Mouse (Mus musculus) MEL (cell line): ENCODE results near the gene Cgrrf1. TPM values are rescaled to one million over a fixed set of nuclear protein-coding genes. Genes with fewer than 3 reads are reported as not detected.

Experiments
- DNase-seq: peaks from one replicate; pipeline ENCODE4 v3.0.0; 2011; ENCODE audit warnings: low read depth, low spot score
- H3K27ac ChIP-seq: 2 replicates; pipeline ENCODE4 v1.5.1; 2012; ENCODE audit warnings: low read depth, mild to moderate bottlenecking, control low read depth, low read length, moderate library complexity; ENCODE audit not compliant: control insufficient read depth
- H3K27me3 ChIP-seq, 2 experiments: fragments of 150-350 bp in 1 of 2; sonication (generic) in 1 of 2; 2 replicates each; pipeline ENCODE4 v1.6.1; 2012; ENCODE audit warnings: low read length in 2 of 2, mild to moderate bottlenecking in 2 of 2, improper control_type of control experiment in 1 of 2, moderate library complexity in 1 of 2; ENCODE audit not compliant: insufficient read depth in 2 of 2, control insufficient read depth in 1 of 2
- H3K36me3 ChIP-seq, 2 experiments: 2 replicates each; pipeline ENCODE4 v1.6.1; 2012 to 2014; ENCODE audit warnings: low read length in 2 of 2, improper control_type of control experiment in 1 of 2, inconsistent platforms in 1 of 2, mild to moderate bottlenecking in 1 of 2; ENCODE audit not compliant: insufficient read depth in 2 of 2, control insufficient read depth in 1 of 2
- H3K4me1 ChIP-seq, 2 experiments: fragments of 150-350 bp in 1 of 2; sonication (generic) in 1 of 2; 2 replicates each; pipeline ENCODE4 v1.6.1; 2012; ENCODE audit warnings: low read length in 2 of 2, improper control_type of control experiment in 1 of 2, mild to moderate bottlenecking in 1 of 2; ENCODE audit not compliant: insufficient read depth in 2 of 2, control insufficient read depth in 1 of 2
- H3K4me3 ChIP-seq, 2 experiments: fragments of 150-350 bp in 1 of 2; sonication (generic) in 1 of 2; 2 replicates each; pipeline ENCODE4 v1.5.1; 2012; ENCODE audit warnings: low read depth in 2 of 2, low read length in 2 of 2, mild to moderate bottlenecking in 2 of 2, moderate library complexity in 2 of 2, control low read depth in 1 of 2, improper control_type of control experiment in 1 of 2; ENCODE audit not compliant: control insufficient read depth in 1 of 2, insufficient read depth in 1 of 2
- H3K79me2 ChIP-seq: 2 replicates; pipeline ENCODE4 v1.6.1; 2012; ENCODE audit warnings: mild to moderate bottlenecking, low read length, moderate library complexity; ENCODE audit not compliant: control insufficient read depth, poor library complexity, insufficient read depth
- H3K9ac ChIP-seq: 2 replicates; pipeline ENCODE4 v1.6.1; 2012; ENCODE audit warnings: low read depth, mild to moderate bottlenecking, control low read depth, low read length, moderate library complexity; ENCODE audit not compliant: control insufficient read depth, poor library complexity, severe bottlenecking
- H3K9me3 ChIP-seq: fragments of 150-350 bp; sonication (generic); replicated peaks from 2 replicates; pipeline ENCODE4 v1.6.1; 2012; ENCODE audit warnings: mild to moderate bottlenecking, low read length, improper control_type of control experiment, moderate library complexity; ENCODE audit not compliant: insufficient read depth
- CTCF ChIP-seq, 3 experiments: IDR thresholded peaks in 2 of 3; conservative IDR thresholded peaks in 1 of 3; 2 replicates each; pipeline ENCODE4 v1.5.1; 2011 to 2012; ENCODE audit warnings: low read length in 3 of 3, low read depth in 2 of 3, mild to moderate bottlenecking in 2 of 3, improper control_type of control experiment in 1 of 3, inconsistent platforms in 1 of 3, mixed read lengths in 1 of 3, moderate library complexity in 1 of 3; ENCODE audit not compliant: control insufficient read depth in 1 of 3, insufficient read depth in 1 of 3, poor library complexity in 1 of 3, severe bottlenecking in 1 of 3
- E2F4 ChIP-seq: IDR thresholded peaks from 2 replicates; pipeline ENCODE4 v1.6.1; 2011; ENCODE audit warnings: low read depth, low read length, improper control_type of control experiment, borderline replicate concordance
- EP300 ChIP-seq, 2 experiments: IDR thresholded peaks; 2 replicates each; pipeline ENCODE4 v1.6.1; 2011; ENCODE audit warnings: improper control_type of control experiment in 2 of 2, low read length in 2 of 2, low read depth in 1 of 2, mild to moderate bottlenecking in 1 of 2
- GATA1 ChIP-seq: IDR thresholded peaks from 2 replicates; pipeline ENCODE4 v1.6.1; 2011; ENCODE audit warnings: low read depth, low read length, improper control_type of control experiment
- HCFC1 ChIP-seq: IDR thresholded peaks from 2 replicates; pipeline ENCODE4 v1.6.1; 2012; ENCODE audit warnings: low read depth, mild to moderate bottlenecking, inconsistent platforms, low read length, improper control_type of control experiment, moderate library complexity
- KAT2A ChIP-seq: conservative IDR thresholded peaks from 2 replicates; pipeline ENCODE4 v1.6.1; 2012; ENCODE audit warnings: low read depth, low read length, improper control_type of control experiment, inconsistent platforms
- MAX ChIP-seq: IDR thresholded peaks from 2 replicates; pipeline ENCODE4 v1.6.1; 2011; ENCODE audit warnings: low read length, improper control_type of control experiment
- MAZ ChIP-seq: IDR thresholded peaks from 2 replicates; pipeline ENCODE4 v1.6.1; 2012; ENCODE audit warnings: low read depth, mild to moderate bottlenecking, inconsistent platforms, low read length, improper control_type of control experiment
- MEF2A ChIP-seq: IDR thresholded peaks from 2 replicates; pipeline ENCODE4 v1.6.1; 2014; ENCODE audit warnings: low read depth, mild to moderate bottlenecking, inconsistent platforms, low read length, improper control_type of control experiment; ENCODE audit not compliant: poor library complexity, insufficient replicate concordance, severe bottlenecking; ENCODE audit errors: extremely low read depth
- MYB ChIP-seq: IDR thresholded peaks from 2 replicates; pipeline ENCODE4 v1.6.1; 2011; ENCODE audit warnings: mild to moderate bottlenecking, low read depth, low read length, improper control_type of control experiment
- MYC ChIP-seq: IDR thresholded peaks from 2 replicates; pipeline ENCODE4 v1.6.1; 2011; ENCODE audit warnings: low read depth, mild to moderate bottlenecking, low read length, improper control_type of control experiment, moderate library complexity
- NELFE ChIP-seq: IDR thresholded peaks from 2 replicates; pipeline ENCODE4 v1.6.1; 2011; ENCODE audit warnings: low read depth, low read length, improper control_type of control experiment
- NRF1 ChIP-seq: IDR thresholded peaks from 2 replicates; pipeline ENCODE4 v1.6.1; 2014; ENCODE audit warnings: low read depth, mild to moderate bottlenecking, inconsistent platforms, low read length, improper control_type of control experiment, moderate library complexity; ENCODE audit not compliant: poor library complexity, insufficient read depth, severe bottlenecking
- RAD21 ChIP-seq: IDR thresholded peaks from 2 replicates; pipeline ENCODE4 v1.6.1; 2011; ENCODE audit warnings: mild to moderate bottlenecking, low read depth, low read length, improper control_type of control experiment
- RCOR1 ChIP-seq: IDR thresholded peaks from 2 replicates; pipeline ENCODE4 v1.6.1; 2012; ENCODE audit warnings: low read depth, mild to moderate bottlenecking, inconsistent platforms, low read length, improper control_type of control experiment
- TAL1 ChIP-seq: IDR thresholded peaks from 2 replicates; pipeline ENCODE4 v1.6.1; 2012; ENCODE audit warnings: mild to moderate bottlenecking, inconsistent platforms, low read length, moderate library complexity, mixed read lengths
- USF2 ChIP-seq, 2 experiments: IDR thresholded peaks; 2 replicates each; pipeline ENCODE4 v1.6.1; 2011 to 2012; ENCODE audit warnings: improper control_type of control experiment in 2 of 2, low read length in 2 of 2, borderline replicate concordance in 1 of 2, inconsistent platforms in 1 of 2, low read depth in 1 of 2, mild to moderate bottlenecking in 1 of 2; ENCODE audit not compliant: insufficient read depth in 1 of 2
- ZKSCAN1 ChIP-seq: IDR thresholded peaks from 2 replicates; pipeline ENCODE4 v1.6.1; 2012; ENCODE audit warnings: low read depth, mild to moderate bottlenecking, inconsistent platforms, low read length, improper control_type of control experiment, moderate library complexity
- polyA plus RNA-seq, 2 experiments: library from polyadenylated mRNA; stranded (reverse) in 1 of 2; unstranded in 1 of 2; fragments of >175 nt in 1 of 2; fragments of >200 nt in 1 of 2; gene quantifications; 2 replicates each; pipeline versions ENCODE4 v1.2.1 to v1.2.4; 2012; ENCODE audit warnings: low replicate concordance in 2 of 2, low read depth in 1 of 2; ENCODE audit not compliant: insufficient read length in 2 of 2, insufficient read depth in 1 of 2, missing spikeins in 1 of 2
- total RNA-seq: library from RNA; depleted of rRNA; stranded (reverse); fragments of 300-350 nt; gene quantifications from 2 replicates; pipeline ENCODE4 v1.2.3, GENCODE M21; 2012

Cgrrf1 gene
- total and polyA plus RNA-seq, 3 experiments: 18.3 to 26.2 TPM; not detected in 1

DNA sequence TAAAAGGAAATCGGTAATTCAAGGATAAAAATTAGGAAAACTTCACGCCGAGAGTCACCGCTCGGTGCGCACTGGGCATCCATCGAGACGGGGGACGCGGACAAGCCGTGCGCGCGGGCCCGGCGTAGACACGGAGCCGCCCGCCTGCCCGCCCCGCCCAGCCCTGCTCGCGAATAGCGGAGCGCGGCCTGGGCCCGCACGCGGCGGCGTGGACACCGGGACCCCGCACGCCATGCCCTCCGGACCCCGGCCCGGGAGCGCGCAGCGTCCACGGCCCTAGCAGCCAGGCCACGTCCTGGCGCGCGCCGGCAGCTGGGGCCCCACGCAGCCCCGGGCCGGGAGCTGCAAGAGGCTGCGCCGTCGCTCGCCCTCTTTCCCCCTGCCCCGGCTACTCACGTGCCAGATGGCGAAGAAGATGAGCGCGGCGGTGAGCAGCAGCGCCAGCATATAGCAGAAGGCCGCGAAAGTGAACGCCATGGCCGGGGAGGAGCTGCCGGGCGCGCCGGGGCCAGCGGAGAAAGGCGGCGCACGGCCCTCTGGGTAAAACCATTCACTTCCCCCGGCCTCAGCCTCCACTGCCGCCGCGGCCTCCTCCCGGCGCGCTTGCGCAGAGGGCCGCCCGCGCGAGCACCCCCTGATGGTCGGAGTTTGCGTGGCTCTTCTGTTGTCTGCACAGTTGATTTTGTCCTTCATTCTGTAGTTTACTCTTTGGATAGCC lies 44.0 kb upstream of the Cgrrf1 start, which contains the start of gene Cnih1 (continued):
- TF ChIP-seq NELFE (peak; percentile 91), MAX (no peak; the same call in 1 of the 2 replicates), KAT2A (peak; percentile 51; the same call in 1 of the 2 replicates), CTCF (IDR thresholded peaks at IDR 0.05 in 2 of 3, conservative IDR thresholded peaks at IDR 0.05 in 1 of 3; ENCODE audit: control insufficient read depth in 1 of 3, insufficient read depth in 1 of 3, low read depth in 2 of 3, low read length in 3 of 3, poor library complexity in 1 of 3, severe bottlenecking in 1 of 3) (peak; percentile 57 to 81 (median 76)), MAZ (peak; percentile 56; the same call in 1 of the 2 replicates), TAL1 (no peak), E2F4 (no peak), USF2 (IDR thresholded peaks at IDR 0.05; ENCODE audit: borderline replicate concordance in 1 of 2, insufficient read depth in 1 of 2, low read depth in 1 of 2, low read length in 2 of 2) (no peak), NRF1 (peak; percentile 96), MYB (no peak), ZKSCAN1 (no peak), MEF2A (no peak)

DNA sequence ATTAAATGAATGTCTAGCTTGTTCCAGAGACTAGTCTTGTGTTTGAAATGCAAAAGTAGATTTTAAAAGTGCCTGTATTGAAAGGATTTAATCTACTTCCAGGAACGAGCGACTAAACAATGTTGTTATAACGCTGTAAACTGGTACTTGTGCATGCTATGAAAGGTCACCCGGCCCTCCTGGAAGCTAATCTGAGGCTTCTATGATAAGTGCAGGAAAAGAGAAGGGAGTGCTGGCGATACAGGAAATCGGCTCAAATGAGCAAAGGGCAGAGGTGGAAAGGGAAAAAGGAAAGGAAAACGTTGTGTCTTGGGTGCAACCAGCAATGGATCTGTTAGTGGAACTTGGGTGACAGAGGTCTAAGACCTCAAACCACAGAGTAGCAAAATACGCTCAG lies 43.4 kb upstream of the Cgrrf1 start:
- Histone ChIP-seq H3K27me3 (no peaks in the 10 kb centered on the region), H3K4me1 (peaks cover 2 to 16% of the 10 kb centered on the region in 2 experiments; a peak in 3 of 4 replicates), H3K4me3 (peak overlapping the region; percentile 82 to 98), H3K79me2 (peaks cover 35% of the 10 kb centered on the region), H3K36me3 (peaks cover 2 to 4% of the 10 kb centered on the region in 2 experiments; a peak in 3 of 4 replicates), H3K9me3 (no peaks in the 10 kb centered on the region), H3K27ac (peak overlapping the region; percentile 3), H3K9ac (peak overlapping the region; percentile 44)
- DNase-seq: no peak
- TF ChIP-seq MAZ (0 out of 2 replicates have a peak, but pooled peaks have one; percentile 11), MYB (no peak), RAD21 (no peak), GATA1 (no peak), MYC (no peak), EP300 (IDR thresholded peaks at IDR 0.05; ENCODE audit: low read depth in 1 of 2, low read length in 2 of 2) (0 out of 4 replicates have a peak, but pooled peaks of 1 of the 2 experiments have one; percentile 2), RCOR1 (peak; percentile 7; the same call in 1 of the 2 replicates), NRF1 (no peak), HCFC1 (no peak), KAT2A (no peak)
